Mouse (Mus musculus): ENCODE measurements at regions not wholly inside any gene's neighbourhood (a gene's known extent, or its start where the extent isn't known, plus 50 kb on each side); places are given as distances from the start of the nearest gene placed in this dataset.

DNA sequence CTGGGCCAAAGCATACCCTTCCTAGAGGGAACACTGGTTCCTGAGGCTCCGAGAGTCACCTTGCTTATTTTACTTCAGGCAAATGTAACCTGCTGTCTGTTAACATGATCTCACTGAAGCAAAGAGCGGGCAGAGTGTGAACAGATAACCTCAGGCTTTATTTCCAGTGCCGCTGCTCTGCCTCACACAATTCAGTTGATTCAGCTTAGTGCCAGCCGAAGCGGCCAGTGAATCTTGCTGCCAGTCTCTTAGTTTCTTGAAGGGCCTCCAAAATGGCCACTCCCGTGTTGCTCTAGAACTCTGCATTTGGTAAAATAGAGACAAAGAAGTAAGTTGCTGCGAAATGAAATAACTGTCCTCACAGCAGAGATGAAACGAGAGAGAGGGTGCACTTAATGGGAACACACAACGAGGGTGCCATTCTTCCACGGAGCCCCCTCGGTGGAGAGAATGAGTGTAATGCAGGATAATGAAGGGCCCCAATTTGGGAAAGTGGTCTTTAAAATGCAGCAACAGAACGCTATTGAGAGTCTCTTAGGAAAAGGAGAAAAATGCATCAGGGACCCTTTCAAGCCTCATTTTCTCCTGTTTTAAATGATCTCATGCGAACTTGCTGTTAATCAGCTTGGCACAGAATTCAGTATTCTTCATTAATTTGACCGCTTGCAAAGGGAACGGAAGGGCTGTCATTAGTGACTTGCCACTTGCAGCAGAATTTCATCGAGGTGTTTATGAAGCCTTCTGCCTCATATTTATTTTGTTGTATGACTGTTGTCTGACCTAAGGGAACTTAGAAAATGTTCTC, 81.2 kb upstream of the Mmadhc start:
- no peak overlapping the region for H3K4me3 ChIP-seq (replicated peaks)
- no peak overlapping the region for H3K4me2 ChIP-seq (replicated peaks)
- H3K27me3 ChIP-seq, result no peaks in the 10 kb centered on the region
- ATAC-seq, result no peak
- H3K4me1 ChIP-seq (replicated peaks), result 0 out of 2 replicates have a peak, but pooled peaks cover 3% of the 10 kb centered on the region
- H3K9ac ChIP-seq (replicated peaks), result no peak overlapping the region
- no peaks in the 10 kb centered on the region for H3K9me3 ChIP-seq
- no peak overlapping the region for H3K27ac ChIP-seq
- WGBS, result 76% methylated on average over 16 of the region's 16 CpGs
- H3K36me3 ChIP-seq, result no peaks in the 10 kb centered on the region

- H3K27me3 ChIP-seq, result no peaks in the 10 kb centered on the region
- WGBS, result 89% methylated on average over 2 of the region's 2 CpGs
These were observed 77.0 kb upstream of the Mmadhc start for GRCm38 (mm10) chr2:50373626-50374025.

GRCm38 (mm10) chr2:50373006-50373405, 76.4 kb upstream of the Mmadhc start:
- Histone ChIP-seq H3K4me2 (replicated peaks) (no peak overlapping the region), H3K4me1 (replicated peaks) (0 out of 2 replicates have a peak, but pooled peaks cover 3% of the 10 kb centered on the region), H3K36me3 (no peaks in the 10 kb centered on the region), H3K9me3 (no peaks in the 10 kb centered on the region), H3K27me3 (no peaks in the 10 kb centered on the region), H3K4me3 (replicated peaks) (no peak overlapping the region), H3K27ac (no peak overlapping the region), H3K9ac (replicated peaks) (no peak overlapping the region)
- no peak for ATAC-seq
- 92% methylated on average over 7 of the region's 7 CpGs for WGBS

More at GRCm38 (mm10) chr2:50373626-50374025, 77.0 kb upstream of the Mmadhc start:
- H3K9me3 ChIP-seq, result no peaks in the 10 kb centered on the region
- no peak overlapping the region for H3K4me3 ChIP-seq (replicated peaks)
- no peak overlapping the region for H3K4me2 ChIP-seq (replicated peaks)
- no peak overlapping the region for H3K9ac ChIP-seq (replicated peaks)
- H3K4me1 ChIP-seq (replicated peaks), result 0 out of 2 replicates have a peak, but pooled peaks cover 3% of the 10 kb centered on the region
- no peak for ATAC-seq
- H3K27ac ChIP-seq, result no peak overlapping the region
- no peaks in the 10 kb centered on the region for H3K36me3 ChIP-seq

DNA sequence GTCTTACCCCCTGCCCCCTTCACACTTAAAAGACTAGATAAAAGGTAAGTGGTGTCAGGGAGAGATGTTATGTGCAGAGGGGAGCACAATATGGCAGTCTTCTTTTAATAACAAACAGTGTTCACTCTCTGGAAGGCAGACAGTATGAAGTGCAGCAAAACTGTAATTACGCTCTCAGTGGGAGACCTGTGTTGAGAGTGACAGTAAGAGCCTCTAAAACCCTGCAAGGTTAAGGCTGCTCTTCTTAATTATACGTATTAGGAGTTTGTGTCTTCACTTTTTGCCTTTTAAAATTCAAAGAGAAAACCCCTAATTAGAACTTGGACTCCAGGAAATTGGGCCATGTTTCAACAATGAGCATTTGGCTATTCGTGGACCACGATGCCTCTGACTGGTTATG, 72.2 kb upstream of the Mmadhc start:
- no peaks in the 10 kb centered on the region for H3K9me3 ChIP-seq
- H3K4me2 ChIP-seq (replicated peaks), result no peak overlapping the region
- no peaks in the 10 kb centered on the region for H3K27me3 ChIP-seq
- 69% methylated on average over 4 of the region's 4 CpGs for WGBS
- H3K4me3 ChIP-seq (replicated peaks), result no peak overlapping the region
- no peak overlapping the region for H3K9ac ChIP-seq (replicated peaks)
- H3K27ac ChIP-seq, result no peak overlapping the region
- no peak for ATAC-seq
- H3K36me3 ChIP-seq, result no peaks in the 10 kb centered on the region
- H3K4me1 ChIP-seq (replicated peaks), result no peaks in the 10 kb centered on the region

DNA sequence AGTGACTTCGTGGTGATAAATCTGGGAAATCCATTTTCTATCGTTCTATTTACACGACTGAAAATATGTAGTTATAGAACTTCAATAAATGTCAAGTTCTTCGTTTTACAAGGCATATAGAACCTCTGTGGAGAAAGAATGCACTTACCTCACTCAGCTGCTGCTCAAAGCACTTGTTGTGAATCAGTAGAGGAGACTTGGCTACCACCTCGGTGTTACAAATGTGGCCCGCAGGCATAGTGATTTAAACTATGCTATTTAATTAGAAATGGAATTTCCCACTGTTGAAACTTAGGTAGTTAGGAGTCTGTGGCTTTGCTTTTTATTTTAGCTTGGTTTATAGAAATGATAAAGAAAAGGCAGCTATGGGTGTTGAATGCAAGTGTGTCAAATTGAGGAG, 71.8 kb upstream of the Mmadhc start:
- no peak overlapping the region for H3K27ac ChIP-seq
- 83% methylated on average over 6 of the region's 6 CpGs for WGBS
- H3K4me1 ChIP-seq (replicated peaks), result no peaks in the 10 kb centered on the region
- no peak overlapping the region for H3K4me2 ChIP-seq (replicated peaks)
- H3K36me3 ChIP-seq, result no peaks in the 10 kb centered on the region
- no peak overlapping the region for H3K4me3 ChIP-seq (replicated peaks)
- no peaks in the 10 kb centered on the region for H3K27me3 ChIP-seq
- no peak overlapping the region for H3K9ac ChIP-seq (replicated peaks)
- H3K9me3 ChIP-seq, result no peaks in the 10 kb centered on the region
- ATAC-seq, result no peak

DNA sequence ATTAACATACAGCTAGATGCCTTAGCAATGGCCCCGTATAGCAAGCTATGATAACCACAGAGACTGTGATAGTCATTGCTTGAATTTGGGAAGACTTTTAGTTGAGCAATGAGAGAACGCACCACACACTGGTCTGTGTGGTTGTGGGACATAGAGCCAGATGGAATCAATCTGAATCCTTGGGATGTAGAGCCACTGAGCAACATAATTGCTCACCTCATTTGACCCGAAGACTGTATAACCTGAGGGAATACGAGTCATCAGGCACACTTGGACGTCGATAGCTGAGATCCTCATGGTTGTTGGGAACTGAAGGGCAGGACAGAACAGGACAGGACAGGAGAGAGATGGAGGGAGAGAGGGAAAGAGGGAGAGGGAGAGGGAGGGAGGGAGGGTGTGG, 68.6 kb upstream of the Mmadhc start:
- Histone ChIP-seq H3K27ac (no peak overlapping the region), H3K9me3 (no peaks in the 10 kb centered on the region), H3K9ac (replicated peaks) (no peak overlapping the region), H3K27me3 (no peaks in the 10 kb centered on the region), H3K4me1 (replicated peaks) (no peaks in the 10 kb centered on the region), H3K4me3 (replicated peaks) (no peak overlapping the region), H3K4me2 (replicated peaks) (no peak overlapping the region), H3K36me3 (no peaks in the 10 kb centered on the region)
- no peak for ATAC-seq
- 91% methylated on average over 6 of the region's 6 CpGs for WGBS

DNA sequence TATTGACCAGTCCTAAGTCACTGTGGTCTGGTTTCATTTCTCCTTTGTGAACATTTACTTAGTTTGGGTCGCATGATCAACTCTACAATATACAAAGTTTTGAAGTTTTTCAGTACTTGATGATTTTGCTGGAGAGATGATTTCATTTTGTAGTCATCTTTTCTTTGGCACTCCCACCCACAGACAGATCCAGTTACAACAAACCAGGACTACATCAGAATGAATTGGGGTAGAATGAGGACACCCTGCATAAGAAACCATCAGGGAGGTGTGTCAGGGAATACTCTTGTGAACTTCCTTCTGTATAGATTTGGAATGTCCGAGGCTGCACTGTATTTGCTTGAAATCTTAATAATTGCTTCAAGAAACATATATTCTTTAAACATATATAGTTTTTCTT, 59.5 kb upstream of the Mmadhc start:
- H3K9ac ChIP-seq (replicated peaks), result no peak overlapping the region
- 92% methylated on average over 2 of the region's 2 CpGs for WGBS
- H3K9me3 ChIP-seq, result no peaks in the 10 kb centered on the region
- H3K4me3 ChIP-seq (replicated peaks), result no peak overlapping the region
- H3K4me2 ChIP-seq (replicated peaks), result no peak overlapping the region
- H3K27me3 ChIP-seq, result no peaks in the 10 kb centered on the region
- no peaks in the 10 kb centered on the region for H3K36me3 ChIP-seq
- no peak overlapping the region for H3K27ac ChIP-seq
- no peaks in the 10 kb centered on the region for H3K4me1 ChIP-seq (replicated peaks)
- no peak for ATAC-seq

GRCm38 (mm10) chr2:50347486-50348265, 51.1 kb upstream of the Mmadhc start:
- 84% methylated on average over 10 of the region's 10 CpGs for WGBS
- H3K27ac ChIP-seq, result no peak overlapping the region
- no peak for ATAC-seq

More at GRCm38 (mm10) chr2:50347486-50348265, 51.1 kb upstream of the Mmadhc start:
- no peaks in the 10 kb centered on the region for H3K36me3 ChIP-seq
- no peaks in the 10 kb centered on the region for H3K4me1 ChIP-seq (replicated peaks)
- no peaks in the 10 kb centered on the region for H3K9me3 ChIP-seq
- H3K4me2 ChIP-seq (replicated peaks), result no peak overlapping the region
- no peak overlapping the region for H3K4me3 ChIP-seq (replicated peaks)
- no peak overlapping the region for H3K9ac ChIP-seq (replicated peaks)
- no peaks in the 10 kb centered on the region for H3K27me3 ChIP-seq

Measured in midbrain, embryonic 13.5 days (tissue).